Mouse (Mus musculus) urinary bladder, postnatal 25 days (tissue): ENCODE data around the gene Pdk2.

ENCODE experiments used
- DNase-seq: peaks from one replicate; pipeline ENCODE4 v3.0.0; 2022; ENCODE audit warnings: low spot score

Gene Pdk2

DNA sequence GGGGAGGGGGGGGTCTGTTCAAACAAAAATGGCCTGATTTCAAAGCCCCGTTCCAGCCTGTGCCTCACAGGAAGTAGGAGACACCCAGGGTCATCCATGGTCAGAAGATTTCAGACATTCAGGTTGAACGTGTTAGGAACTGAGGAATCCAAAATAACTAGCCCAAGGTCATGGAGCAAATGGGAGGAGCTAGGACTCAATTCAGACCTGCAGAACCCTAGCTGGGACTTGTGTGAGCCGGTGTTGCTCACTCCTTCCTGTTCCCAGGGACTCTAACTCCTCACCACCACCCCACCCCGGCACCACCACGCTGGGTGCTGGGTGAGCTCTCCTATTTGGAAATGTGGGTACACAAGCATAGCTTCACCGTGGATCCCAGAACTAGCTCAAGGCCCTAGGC lies 53.8 kb downstream of the Pdk2 start:
- no peak for DNase-seq

DNA sequence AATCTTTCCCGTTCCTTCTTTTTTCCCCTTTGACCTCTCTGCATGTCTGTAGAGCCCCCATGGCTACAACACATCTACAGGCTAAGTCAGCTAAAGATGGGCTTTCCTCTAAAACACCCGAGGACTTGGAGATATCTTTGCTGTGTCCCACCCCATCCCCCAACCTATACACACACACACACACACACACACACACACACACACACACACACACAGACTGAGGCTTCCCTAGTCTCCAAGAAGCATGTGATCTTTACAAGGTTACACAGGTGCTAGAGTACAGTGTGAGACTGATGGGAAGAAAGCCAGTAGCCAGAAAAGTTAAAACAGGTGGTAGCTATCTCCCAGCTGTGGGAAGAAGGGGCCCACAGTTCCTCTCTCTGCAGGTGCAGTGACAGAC lies 54.7 kb downstream of the Pdk2 start:
- no peak for DNase-seq

DNA sequence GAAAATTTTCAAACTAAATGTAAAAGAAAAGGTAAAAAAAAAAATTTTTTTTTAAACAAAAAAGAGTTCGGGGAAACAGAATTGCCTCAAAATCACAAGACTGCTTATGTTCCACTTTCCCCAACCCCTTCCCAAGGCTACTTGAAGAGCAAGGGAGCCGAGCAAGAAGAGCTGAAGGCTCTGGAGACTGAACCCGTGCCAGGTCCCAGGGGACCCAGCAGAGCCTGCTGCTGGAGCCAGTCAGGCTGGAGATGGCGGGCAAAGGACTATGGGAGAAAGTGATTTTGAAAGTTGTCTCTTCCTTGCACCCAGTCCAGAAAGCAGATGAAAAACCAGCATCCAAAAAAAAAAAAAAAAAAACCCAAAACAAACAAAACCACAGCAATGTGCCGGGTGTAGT lies 55.3 kb downstream of the Pdk2 start:
- DNase-seq = no peak

DNA sequence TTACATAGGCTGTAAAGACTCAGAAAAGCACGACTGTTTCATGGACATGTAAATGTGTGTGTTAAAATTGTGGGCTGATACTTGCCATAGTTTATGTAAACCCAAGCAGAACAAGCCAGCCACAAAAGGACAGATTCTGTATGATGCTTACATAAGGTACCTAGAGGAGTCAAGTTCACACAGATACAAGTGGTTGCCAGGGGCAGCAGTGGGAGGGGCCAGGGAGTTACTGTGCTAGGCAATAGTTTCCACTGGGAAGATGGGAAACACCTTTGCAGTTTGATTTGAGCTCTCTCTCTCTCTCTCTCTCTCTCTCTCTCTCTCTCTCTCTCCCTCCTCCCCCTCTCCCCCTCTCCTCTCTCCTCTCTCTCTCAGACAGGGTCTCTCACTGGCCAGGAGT lies 56.0 kb downstream of the Pdk2 start:
- no peak for DNase-seq

DNA sequence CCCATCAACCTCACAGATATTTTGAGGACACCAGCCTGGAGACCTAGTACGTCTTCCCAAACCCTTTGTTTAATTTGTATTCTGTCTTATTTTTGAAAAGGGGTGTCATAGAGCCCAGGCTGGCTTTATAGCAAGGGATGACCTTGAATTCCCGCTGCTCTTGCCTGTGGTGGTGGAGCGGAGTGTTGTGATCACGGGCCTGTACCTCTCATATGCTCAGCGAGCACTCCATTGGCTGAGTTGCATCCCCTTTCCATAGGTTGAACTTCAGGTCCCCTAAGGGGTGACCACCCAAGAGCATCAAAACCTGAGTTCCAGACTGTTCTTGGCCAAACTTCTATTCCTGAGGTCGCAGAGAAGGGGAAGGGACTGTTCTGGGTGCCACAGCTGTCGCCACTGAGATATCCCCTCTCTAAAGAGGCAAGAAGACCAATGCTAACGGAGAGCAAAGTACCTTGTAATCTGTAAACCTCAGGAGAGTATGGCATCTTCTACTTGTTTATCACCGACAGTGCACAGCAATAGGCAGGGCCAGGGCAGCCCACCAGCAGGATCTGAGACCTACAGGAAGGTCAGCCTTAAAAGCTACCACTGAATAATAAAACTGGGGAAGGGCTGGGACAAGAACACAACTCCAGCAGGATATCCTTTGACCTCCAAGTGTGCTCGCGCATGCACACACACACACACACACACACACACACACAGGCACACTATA lies 61.5 kb downstream of the Pdk2 start:
- DNase-seq = no peak

DNA sequence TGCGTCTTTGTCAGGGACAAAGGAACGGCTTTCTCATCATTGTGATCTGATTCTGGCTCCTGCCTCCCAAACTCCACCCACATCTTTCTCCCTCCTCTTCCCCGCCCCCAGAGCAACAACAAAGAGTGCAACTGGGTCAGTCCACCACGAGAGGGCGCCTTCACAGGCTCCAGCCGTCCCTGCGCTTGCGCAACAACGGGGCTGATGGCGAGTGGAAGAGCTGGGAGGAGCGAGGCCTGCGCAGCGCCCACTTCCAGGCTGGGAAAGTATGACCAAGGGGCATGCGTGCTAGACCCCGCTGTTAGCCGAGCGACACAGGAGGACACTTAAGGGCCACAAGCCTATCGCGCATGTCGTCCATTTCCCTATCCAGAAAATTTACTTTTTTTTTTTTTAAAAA lies 62.2 kb downstream of the Pdk2 start:
- peak; percentile 99 for DNase-seq

DNA sequence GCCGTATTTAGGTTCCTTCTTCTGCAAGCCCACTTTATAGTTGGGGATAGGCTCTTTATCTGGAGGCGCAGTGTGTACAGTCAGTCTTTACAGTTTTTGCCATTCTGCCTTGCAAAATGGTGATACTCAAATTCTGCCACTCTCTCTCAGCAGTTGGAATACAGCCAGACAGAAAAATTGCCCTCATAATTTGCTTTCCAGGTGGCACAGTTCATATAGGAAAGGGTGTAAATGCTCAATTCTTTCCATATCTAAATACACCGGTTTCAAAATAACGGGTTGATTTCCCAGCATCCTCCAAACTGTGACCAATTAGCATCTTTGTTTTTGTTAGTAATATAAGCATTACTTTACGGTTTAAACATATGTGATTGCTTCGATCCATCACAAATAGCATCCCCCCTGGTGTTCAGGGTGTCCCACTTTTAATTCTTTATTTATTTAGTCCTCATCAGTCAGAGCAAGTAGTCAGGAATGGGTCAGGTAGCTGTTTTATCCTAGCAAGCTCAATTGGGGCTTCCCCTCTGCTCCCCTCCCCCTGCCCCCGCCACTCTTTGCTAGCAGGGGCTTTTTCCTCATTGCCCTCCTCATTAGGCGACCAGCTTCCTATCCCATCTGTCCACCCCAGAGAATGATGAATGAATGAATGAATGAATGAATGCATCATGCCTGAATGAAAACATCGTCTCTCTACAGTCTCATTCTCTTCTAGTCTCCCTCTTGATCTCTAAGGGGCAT lies 62.8 kb downstream of the Pdk2 start:
- DNase-seq = no peak
